Mouse (Mus musculus): ENCODE data around the gene Rora. TPM values are rescaled to one million over a fixed set of nuclear protein-coding genes. Genes with fewer than 3 reads are reported as not detected.

The Rora gene
- 4.7 TPM for polyA plus RNA-seq (2014; fragmentation: Illumina TruSeq; extraction: RNeasy Lipid Tissue Mini Kit (QIAGEN cat#74804); ENCODE audit: insufficient read depth, low read depth, low replicate concordance)

DNA sequence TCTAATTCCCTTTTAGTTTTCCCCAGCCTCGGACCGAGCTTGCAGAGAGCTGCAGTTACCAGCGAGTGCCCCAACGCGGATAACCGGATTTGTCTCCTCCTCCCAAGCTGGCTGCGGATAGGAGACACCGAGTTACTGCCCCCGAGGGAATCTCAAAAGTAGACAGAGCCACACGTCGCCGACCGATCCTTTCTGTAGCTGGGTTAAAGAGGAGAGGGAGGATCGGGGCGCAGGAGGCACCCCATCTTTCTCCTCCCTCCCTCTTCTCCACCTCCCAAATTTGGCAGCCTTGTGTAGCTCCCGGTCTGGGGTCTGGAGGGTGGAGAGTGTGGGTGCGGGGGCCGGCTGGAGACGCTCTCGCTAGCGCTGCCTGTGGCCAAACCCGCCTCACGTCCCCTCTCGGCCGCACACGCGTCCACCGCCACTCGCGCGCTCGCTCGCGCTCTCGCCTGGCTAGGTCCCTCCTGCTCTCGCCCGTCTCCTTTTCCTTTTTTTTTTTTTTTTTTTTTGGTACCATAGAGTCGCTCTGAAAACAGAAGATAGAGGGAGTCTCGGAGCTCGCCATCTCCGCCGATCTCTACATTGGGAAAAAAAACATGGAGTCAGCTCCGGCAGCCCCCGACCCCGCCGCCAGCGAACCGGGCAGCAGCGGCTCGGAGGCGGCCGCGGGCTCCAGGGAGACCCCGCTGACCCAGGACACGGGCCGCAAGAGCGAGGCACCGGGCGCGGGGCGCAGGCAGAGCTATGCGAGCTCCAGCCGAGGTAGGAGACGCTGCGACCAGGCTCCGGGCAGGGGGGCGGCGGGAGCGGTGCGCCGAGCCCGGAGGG lies at the start of gene Rora:
Rora (plus strand) TSS at position 576 of the 828 bp plus-strand sequence.

DNA sequence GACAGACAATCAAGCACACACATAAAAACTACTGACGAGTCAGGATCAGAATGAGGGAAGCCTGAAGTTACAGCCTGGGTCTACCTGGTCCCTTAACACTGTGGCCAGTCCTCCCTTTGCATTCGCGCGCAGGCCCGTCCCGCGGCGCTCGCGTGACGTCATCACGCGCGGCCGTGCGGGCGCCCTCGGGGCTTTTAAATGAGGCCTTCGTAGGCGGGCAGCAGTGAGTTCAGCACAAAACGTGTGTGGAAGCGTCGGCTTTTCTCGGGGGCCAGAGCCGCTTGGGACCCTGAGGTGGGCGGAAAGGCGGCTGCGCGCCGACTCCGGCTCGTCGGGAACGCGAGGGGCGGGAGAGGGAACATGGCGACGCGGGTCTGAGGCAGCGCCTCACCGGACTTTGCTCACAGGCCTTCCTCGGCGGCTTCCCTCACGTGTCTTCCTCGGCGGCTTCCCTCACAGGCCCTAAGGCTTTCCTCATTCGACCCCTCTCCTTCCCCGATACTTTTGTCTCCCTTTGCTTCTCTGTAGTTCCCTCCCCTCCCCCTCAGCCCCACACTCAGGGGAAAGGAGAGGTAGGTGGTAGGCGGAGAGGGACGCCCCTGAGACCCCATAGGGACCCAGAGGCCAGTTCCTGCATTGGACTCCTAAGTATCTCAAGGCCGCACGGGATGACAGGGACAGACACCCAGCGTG lies 744.3 kb downstream of the Rora start, which contains the start of gene Ice2:
Ice2 (plus strand) TSS at position 147 of the 693 bp plus-strand sequence.

Data from lung, adult 10 weeks (tissue).